Mouse (Mus musculus) c-Kit-negative CD71-positive TER-119-positive erythroid progenitor cells, embryonic 14.5 days (primary cell): Measurements from ENCODE around the gene Slc23a2.

Source experiments
- DNase-seq: peaks from one replicate; pipeline ENCODE4 v3.0.0-alpha.2; 2013; ENCODE audit warnings: low read depth, low spot score

Gene Slc23a2

GRCm38 (mm10) chr2:132144971-132145691 is at the start of gene Slc23a2:
Gene Slc23a2 (minus strand): TSS chr2:132145108.
- no peak for DNase-seq

DNA sequence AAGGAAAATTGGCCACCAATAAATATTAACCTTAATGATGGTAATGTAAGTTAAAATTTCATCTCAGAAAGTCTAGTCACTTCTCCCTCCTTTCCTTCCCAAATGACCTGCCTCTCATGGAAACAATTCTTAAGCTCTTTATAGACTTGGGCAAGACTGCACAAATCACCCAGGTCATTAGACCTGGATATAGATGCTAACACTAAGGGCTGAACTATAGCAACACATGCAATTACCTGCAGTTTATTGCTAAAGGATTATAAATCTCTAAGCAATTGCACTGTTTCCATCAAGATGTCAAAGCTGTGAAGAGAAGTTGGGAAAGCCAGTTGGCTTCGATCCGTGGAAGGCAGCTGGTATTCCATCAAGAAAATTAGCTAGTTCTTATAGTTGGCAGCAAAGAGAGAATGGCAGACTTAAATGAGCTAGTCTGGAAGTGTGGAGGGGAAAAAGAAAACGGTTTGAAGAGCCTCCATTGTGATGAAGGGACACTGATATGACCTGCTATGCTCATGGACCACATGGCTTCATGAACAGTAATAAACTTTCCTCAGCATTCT is 45.8 kb upstream of the Slc23a2 start:
- no peak for DNase-seq

DNA sequence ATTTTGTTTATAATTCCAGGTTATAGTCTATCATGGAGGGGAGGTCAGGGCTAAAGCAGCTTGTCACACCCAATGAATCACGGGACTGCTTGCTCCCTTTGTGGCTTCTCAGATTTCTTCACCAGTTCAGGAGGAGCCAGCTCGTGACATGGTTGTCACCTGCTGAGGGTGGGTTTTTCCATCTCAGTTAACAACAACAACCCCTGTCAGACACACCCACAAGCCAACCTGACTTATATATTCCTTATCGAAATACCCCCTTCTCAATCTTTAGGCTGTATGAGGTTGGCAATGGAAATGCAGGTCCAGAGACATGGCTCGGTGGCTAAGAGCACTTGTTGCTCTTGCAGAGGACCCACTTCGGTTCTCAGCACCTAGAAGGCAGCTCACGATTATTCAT is 39.0 kb upstream of the Slc23a2 start:
- no peak for DNase-seq

DNA sequence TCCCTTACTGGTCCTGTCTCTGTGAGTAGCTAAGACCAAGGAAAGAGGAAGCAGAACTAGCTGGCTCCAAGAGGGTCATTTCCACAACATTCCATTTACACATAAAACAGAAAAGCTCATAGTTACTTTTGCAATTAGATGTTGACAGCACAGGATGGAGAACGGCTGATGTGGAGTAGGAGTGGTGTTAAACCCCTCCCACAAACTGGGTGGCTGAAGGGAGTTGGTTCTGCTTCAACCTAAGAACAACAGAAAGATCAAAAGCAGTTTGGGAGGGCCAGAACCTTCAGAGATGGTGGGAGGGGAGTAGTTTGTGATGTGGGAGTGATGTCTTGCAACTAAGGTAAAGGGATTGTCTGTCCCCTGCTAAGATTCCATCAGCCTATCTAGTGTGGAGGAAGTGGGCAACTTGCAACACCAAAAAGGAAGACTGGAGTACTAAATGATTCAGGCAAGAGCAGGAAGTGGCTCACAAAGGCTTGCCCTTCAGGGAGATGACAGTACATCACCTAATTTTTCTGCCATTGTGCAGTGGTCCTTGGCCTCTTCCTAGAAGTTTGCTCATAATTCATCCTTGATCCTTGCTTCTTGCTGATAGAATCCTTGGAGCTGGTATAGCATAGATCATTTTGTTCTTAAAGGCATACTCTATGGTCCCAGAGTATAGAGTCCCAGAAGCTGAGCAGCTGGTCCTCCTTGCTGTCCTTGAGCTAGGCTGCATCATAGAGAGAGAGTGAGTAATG is 35.7 kb upstream of the Slc23a2 start:
- no peak for DNase-seq

GRCm38 (mm10) chr2:132179371-132179770 is 34.5 kb upstream of the Slc23a2 start:
- no peak for DNase-seq

GRCm38 (mm10) chr2:132177406-132177805 is 32.5 kb upstream of the Slc23a2 start:
- no peak for DNase-seq

- no peak for DNase-seq
Measured at GRCm38 (mm10) chr2:132176289-132176848, 31.5 kb upstream of the Slc23a2 start.

GRCm38 (mm10) chr2:132174048-132174447 is 29.1 kb upstream of the Slc23a2 start:
- DNase-seq, result no peak

DNA sequence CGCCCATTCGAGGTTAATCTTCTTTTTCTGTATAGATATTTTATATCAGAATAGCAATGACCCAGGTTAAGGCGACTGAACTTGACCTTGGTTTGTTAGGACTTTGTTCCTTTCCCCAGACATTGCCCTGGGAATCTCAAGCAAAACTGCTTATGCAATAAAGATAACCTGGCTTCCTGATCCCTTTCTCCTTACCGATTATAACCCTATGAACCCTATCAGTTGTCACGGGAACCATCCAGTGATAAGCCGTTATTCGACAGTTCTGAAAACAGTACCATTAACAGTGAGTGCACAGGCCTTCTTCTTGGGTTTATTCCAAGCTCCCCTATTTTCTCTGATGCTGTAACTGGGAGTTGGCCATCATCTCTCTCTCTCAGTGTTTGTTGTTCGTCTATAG is 27.0 kb upstream of the Slc23a2 start:
- DNase-seq, result no peak

GRCm38 (mm10) chr2:132169150-132169549 is 24.2 kb upstream of the Slc23a2 start:
- DNase-seq, result no peak

GRCm38 (mm10) chr2:132163626-132164025 is 18.7 kb upstream of the Slc23a2 start:
- DNase-seq, result no peak

GRCm38 (mm10) chr2:132157482-132157881 is 12.6 kb upstream of the Slc23a2 start:
- DNase-seq, result no peak

- no peak for DNase-seq
Measured at GRCm38 (mm10) chr2:132152670-132153069, 7.8 kb upstream of the Slc23a2 start.

- DNase-seq, result no peak
Measured at GRCm38 (mm10) chr2:132151592-132151991, 6.7 kb upstream of the Slc23a2 start.

- no peak for DNase-seq
Measured at GRCm38 (mm10) chr2:132150926-132151325, 6.0 kb upstream of the Slc23a2 start.

GRCm38 (mm10) chr2:132146502-132146901 is 1.6 kb upstream of the Slc23a2 start:
- DNase-seq, result no peak

GRCm38 (mm10) chr2:132143943-132144927 is 673 bp downstream of the Slc23a2 start:
- DNase-seq, result no peak

DNA sequence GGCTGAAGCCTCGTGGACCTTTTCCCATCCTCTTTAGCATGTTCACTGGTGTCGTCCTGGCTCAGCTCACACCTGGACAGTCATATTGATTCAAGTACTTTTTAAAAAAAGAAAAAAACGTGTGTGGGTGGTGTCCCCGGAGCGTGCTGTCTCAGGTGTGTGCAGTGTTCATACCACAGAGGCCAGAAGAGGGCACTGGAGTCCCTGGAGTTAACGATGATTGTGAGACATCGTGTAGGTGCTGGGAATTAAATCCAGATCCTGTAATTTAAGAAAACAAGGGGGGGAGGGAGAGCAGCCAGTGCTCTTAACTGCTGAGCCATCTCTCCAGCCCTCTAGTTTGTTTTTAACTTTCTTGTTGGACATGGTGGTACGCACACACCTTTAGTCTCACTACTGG is 2.3 kb downstream of the Slc23a2 start:
- DNase-seq, result no peak

DNA sequence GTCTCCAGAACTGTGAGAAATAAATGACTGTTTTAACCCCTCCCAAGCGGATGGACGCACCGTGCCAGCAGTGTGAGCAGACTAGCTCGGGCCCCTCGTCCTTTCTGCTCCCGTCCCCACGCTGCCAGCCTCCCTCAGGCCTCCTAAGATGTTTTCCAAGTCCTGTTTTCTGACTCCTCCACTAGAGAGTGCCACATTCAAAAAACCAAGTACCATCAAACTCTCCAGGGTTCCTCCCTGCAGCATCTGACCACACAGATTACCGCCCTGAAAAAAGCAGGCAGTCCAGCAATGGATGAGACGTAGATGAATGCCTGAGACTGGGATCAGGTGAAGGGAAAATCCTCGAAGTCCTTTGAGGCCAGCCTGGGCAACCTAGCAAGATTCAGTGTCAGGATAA is 4.4 kb downstream of the Slc23a2 start:
- DNase-seq, result no peak

- no peak for DNase-seq
Measured at GRCm38 (mm10) chr2:132139099-132139498, 5.8 kb downstream of the Slc23a2 start.
